Mouse (Mus musculus): ENCODE results near the gene Blm.

Gene Blm

DNA sequence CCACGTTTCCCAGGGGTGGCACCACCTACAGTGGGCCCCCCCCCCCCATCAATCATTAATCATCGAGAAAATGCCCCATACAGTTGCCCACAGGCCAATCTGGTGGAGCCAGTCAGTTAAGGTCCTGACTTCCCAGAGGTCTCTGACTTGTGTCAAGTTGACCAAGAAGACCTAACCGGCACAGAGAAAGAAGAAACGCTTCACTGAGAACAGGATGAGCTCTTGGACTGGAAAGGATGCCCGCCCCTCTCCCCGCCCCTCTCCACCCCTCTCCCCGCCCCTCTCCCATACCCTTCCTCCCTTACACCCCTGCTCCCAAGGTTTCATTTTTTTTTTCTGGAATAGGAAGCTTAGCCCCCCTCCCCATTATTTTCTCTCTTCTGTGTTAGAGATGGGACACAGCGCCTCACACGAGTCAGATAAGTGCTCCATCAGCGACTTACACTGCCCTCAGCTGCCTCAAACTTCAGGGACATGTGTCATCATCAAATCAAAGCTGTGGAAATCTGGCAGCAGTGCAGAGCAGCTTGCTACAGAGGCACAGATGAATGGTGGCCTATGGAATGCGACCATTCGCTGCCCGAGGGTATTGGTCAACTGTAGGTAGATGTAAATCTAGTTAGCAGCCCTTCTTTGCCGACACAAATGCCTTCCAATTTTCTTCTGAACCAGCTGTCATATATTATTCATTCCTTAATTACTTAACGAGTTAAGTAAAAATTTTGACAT, 95.7 kb downstream of the Blm start:
- DNase-seq (ENCODE audit: low spot score) = no peak

GRCm38 (mm10) chr7:80436571-80436970, 98.3 kb downstream of the Blm start:
- DNase-seq (ENCODE audit: low spot score) = no peak

DNA sequence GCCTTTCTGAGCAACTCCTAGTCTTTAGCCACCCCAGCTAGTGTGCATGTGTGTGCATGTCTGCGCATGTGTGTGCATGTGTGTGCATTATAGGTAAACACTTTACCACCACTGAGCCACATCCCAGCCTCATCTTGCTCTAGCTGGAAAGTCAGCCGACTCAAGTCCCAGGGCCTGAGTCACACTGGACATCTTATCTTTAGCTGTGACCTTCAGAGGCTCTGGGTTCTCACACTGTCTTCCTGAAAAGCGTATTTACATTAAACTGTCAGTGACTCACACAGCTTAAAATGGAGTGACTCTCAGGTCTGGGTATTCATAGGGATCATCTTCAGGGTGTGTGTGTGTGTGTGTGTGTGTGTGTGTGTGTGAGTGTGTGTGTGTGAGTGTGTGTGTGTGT, 99.3 kb downstream of the Blm start:
- no peak for DNase-seq (ENCODE audit: low spot score)

GRCm38 (mm10) chr7:80429661-80430060, 105.3 kb downstream of the Blm start:
- DNase-seq (ENCODE audit: low spot score) = no peak

- no peak for DNase-seq (ENCODE audit: low spot score)
Observed at GRCm38 (mm10) chr7:80427730-80428129, 107.2 kb downstream of the Blm start.

DNA sequence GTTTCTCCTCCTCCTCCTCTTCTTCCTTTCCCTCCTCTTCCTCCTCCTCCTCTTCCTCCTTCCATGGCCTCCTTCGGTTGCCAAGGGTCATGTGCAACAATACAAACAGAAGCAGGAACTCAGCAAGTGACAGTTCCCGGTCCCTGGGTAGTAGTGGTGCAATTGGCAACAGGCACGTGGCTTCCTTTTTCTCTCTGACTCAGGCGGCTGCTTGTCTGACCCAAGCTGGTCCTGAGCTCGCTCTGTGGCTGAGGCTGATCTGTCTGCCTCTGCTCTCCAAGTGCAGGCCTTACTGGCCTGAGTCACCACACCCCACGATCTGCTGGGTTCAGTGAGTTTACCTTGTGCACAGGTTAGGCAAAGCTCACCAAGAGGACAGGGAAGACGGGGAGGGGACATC, 108.6 kb downstream of the Blm start:
- DNase-seq (ENCODE audit: low spot score) = peak; percentile 38

GRCm38 (mm10) chr7:80424722-80425121, 110.2 kb downstream of the Blm start:
- no peak for DNase-seq (ENCODE audit: low spot score)

DNA sequence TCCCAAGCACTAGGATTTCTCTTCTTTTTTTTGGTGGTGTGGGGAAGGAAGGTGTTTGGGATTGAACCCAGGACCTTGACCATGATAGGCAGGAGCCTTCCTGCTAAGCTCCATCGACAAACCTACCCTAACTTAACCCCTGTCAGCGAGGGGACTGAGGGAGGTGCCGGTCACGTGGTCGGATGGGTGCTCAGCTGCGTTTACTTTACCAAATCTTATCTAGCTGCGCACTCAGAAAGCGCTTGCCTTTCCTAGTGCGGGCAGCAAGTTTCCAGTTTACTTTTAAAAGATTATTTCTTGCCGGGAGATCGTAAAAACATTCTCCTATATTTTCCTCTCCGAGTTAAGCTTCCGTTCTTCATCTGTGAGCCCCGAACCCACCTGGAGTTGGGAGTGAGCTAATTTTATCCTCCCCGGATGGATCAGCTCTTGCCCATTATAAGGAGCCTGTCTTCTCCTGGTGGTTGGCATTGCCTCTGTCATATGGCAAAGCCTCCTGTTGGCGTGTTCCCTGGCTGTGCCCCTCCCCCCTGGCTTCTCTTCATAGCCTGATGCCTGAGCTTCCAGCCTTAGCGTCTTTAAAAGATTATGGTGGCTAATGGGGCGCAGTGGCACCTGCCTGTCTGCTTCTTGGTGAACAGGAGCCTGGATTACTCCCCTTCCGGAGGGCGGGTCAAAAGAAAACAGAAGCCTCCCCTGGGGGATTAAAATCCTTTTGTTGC, 112.0 kb downstream of the Blm start:
- DNase-seq (ENCODE audit: low spot score) = peak; percentile 53

- DNase-seq (ENCODE audit: low spot score) = no peak
Observed at GRCm38 (mm10) chr7:80421576-80421975, 113.3 kb downstream of the Blm start.

DNA sequence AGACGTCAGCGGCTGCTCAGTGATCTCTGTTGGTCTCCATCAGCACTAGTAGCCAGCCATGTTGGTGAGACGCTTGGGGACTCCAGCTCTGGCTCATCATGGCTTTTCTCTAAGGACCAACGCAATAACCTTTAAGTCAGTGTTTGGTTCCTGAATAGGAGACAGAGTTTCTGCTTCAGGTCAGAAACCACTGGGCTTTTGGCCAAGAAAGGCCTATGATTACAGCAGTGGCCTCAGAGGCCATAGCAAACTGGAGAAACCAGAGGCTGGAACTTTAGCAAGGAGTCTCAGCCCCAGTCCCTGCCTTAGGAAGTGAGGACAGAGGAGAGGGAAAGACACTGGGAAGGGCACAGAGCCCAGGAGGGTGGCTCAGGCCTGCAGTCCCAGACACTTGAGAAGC, 114.3 kb downstream of the Blm start:
- DNase-seq (ENCODE audit: low spot score) = no peak

GRCm38 (mm10) chr7:80419278-80419677, 115.6 kb downstream of the Blm start:
- peak; percentile 46 for DNase-seq (ENCODE audit: low spot score)

DNA sequence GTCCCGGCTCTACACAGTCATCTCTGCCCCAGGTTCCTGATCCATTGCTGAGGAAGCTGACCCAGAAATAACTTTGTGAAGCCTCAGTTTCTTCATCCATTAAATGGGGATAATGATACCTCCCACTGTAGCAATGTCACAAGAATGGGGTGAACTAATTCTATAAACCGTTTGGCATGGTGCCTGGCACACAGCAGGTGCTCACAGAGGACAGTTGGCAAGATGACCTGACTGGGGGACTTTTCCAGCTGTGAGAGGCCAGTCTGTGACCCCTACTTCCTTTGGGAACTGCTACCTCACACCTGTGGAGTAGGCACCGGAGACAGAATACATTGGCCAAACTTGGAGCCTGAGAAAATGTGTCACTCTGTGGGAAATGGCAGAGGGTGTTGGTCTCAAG, 116.9 kb downstream of the Blm start:
- no peak for DNase-seq (ENCODE audit: low spot score)

DNA sequence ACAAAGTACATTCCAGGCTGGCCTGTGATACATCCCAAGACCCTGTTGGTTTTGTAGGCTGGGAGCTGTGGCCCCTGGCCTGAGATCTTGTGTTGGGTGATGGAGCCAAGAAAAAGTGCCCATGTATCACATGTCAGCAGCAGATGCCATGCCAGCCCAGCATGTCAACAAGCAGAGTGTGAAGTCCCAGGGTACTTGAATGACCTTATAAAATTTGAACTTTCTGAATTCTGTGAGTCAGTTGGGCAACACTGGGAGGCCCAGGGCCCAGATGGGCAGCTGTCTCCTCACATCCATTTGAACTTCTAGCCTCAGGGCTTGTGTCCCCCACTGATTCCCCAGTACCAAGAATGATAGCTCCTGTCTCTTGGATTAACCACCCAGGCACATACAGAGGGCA, 117.3 kb downstream of the Blm start:
- no peak for DNase-seq (ENCODE audit: low spot score)

DNA sequence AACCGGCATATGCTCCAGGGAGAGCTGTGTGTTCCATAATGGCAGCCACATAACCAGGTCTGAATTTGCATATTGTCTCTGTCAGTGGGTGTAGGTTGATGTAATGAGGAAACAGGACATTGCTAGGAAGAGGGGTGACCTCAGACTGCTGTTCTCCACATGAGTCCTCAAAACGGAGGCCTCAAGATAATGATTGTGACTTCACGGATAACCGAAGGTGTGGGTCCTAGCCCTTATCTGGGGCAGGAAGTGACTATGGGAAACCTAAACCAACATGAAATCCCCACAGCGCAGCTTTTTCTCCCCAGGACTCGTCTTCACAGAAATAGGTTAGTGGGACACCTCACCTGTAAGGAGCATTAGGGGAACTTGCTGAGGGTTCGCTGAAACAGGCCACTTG, 118.0 kb downstream of the Blm start:
- DNase-seq (ENCODE audit: low spot score) = no peak

DNA sequence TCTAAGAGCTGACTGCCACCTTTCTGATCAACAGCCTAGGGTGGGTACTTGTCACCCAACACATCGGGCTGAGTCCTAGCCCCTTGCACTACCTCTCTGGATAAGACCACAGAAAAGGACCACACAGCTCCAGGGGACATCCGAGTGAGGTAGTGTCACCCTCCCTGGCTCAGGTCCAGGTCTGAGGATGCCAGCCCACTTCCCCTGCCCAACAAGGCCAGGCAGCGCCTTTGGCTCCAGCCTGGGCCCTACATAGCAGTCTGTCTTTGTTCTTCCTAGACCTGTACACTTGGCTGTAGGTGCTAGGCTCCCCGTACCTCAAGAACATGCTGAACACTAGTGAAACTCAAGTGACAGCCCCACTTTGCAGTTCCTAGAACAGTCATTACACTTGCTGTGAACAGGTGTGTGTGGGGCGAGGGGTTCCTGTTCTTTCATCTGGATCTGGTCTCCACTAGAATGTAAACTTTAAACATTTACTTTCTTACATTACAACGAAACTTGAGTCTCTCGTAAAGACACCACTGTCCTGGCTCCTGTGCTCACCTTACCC, 120.5 kb downstream of the Blm start:
- no peak for DNase-seq (ENCODE audit: low spot score)

DNA sequence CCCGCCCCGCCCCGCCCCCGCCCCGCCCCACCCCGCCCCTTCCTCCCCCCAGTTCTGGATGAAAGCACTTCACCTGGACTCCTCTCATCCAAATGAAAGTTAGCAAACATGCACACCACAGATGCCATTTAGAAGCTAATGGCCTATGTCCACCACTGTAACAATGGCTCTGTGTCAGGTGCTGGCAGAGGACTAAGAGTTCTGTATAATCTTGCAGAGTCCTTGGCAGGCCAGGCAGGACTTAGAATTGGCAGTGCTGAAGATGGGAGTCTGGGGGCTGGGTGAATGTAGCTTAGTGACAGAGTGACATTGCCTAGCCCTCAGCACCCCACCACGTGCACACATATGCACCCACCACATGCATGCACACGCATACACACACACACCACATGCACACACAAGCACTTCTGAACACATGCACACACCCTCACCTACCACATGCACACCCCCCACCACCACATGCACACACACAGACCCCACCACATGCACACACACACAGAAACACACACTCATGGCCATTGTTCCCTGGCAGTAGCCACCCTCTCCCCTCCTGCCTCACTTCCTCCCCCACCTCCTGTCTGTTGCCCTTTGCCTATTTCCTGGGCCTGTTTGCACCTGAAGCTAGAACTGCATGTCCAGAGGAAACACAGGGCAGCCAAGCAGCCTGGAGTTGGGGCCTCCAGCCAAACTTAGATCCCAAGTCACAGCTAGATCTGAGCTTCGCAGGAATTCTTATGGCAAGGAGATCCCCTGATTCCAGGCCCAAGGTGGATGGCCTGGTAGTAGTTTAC, 121.2 kb downstream of the Blm start:
- DNase-seq (ENCODE audit: low spot score) = no peak

GRCm38 (mm10) chr7:80412781-80413180, 122.1 kb downstream of the Blm start:
- no peak for DNase-seq (ENCODE audit: low spot score)

DNA sequence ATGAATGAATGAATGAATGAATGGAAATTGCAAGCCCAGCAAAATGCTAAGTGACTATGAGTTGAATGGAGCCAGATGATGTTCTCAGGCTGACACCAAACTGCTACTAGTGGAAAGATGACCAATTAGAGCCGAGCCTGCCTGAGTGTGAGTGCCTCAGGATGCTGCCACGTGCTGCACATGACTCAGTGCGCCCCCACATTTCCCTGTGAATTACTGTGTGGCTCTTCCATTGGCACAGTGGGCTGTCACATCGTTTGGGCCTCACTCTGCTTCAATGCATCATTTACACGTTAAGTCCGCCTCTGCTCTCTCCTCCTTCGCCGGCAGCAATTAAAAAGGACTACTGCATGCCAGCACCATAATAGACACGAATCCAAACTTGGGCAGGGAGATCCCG, 122.6 kb downstream of the Blm start:
- DNase-seq (ENCODE audit: low spot score) = no peak

GRCm38 (mm10) chr7:80410380-80410779, 124.5 kb downstream of the Blm start:
- no peak for DNase-seq (ENCODE audit: low spot score)

GRCm38 (mm10) chr7:80407712-80408111, 127.2 kb downstream of the Blm start:
- DNase-seq (ENCODE audit: low spot score) = peak; percentile 46

GRCm38 (mm10) chr7:80406186-80406585, 128.7 kb downstream of the Blm start:
- no peak for DNase-seq (ENCODE audit: low spot score)

GRCm38 (mm10) chr7:80405188-80405695, 129.7 kb downstream of the Blm start, which contains the start of gene Furin:
TSS of gene Furin (minus strand) at chr7:80405436.
- no peak for DNase-seq (ENCODE audit: low spot score)

Measured in urinary bladder, postnatal 14 days (tissue).